Mouse (Mus musculus) midbrain, embryonic 14.5 days (tissue): ENCODE data around the gene Arhgef28. TPM values are rescaled to one million over a fixed set of nuclear protein-coding genes. Genes with fewer than 3 reads are reported as not detected.

Experiments
- ATAC-seq: fragments of 200-750 bp; cut with Nextera tagmentation; 2 replicates; pipeline ENCODE4 v1.8.0; 2017; ENCODE audit warnings: moderate number of reproducible peaks, moderate library complexity; ENCODE audit not compliant: low FRiP score, low TSS enrichment
- DNase-seq: peaks from one replicate; pipeline ENCODE4 v3.0.0-alpha.2; 2015
- H3K27ac ChIP-seq: fragments of 300-500 bp; sonication (generic); replicated peaks from 2 replicates; pipeline ENCODE4 v1.5.1; 2014; ENCODE audit warnings: mild to moderate bottlenecking, low read depth, low read length, moderate library complexity
- H3K27me3 ChIP-seq: fragments of 300-500 bp; sonication (generic); 2 replicates; pipeline ENCODE4 v1.6.1; 2014; ENCODE audit warnings: low read length, control low read depth, mixed read lengths; ENCODE audit not compliant: control insufficient read depth, insufficient read depth
- H3K36me3 ChIP-seq: fragments of 300-500 bp; sonication (generic); 2 replicates; pipeline ENCODE4 v1.6.1; 2014; ENCODE audit warnings: low read length, control low read depth; ENCODE audit not compliant: control insufficient read depth, insufficient read depth
- H3K4me1 ChIP-seq: fragments of 300-500 bp; sonication (generic); 2 replicates; pipeline ENCODE4 v1.6.1; 2014; ENCODE audit warnings: mild to moderate bottlenecking, antibody characterized with exemption, low read length, control low read depth; ENCODE audit not compliant: control insufficient read depth, insufficient read depth
- H3K4me2 ChIP-seq: fragments of 300-500 bp; sonication (generic); 2 replicates; pipeline ENCODE4 v1.6.1; 2014; ENCODE audit warnings: mild to moderate bottlenecking, low read length, moderate library complexity
- H3K4me3 ChIP-seq: fragments of 300-500 bp; sonication (generic); replicated peaks from 2 replicates; pipeline ENCODE4 v1.5.1; 2014; ENCODE audit warnings: low read depth, low read length
- H3K9ac ChIP-seq: fragments of 300-500 bp; sonication (generic); replicated peaks from 2 replicates; pipeline ENCODE4 v1.6.1; 2014; ENCODE audit warnings: mild to moderate bottlenecking, low read length, moderate library complexity
- H3K9me3 ChIP-seq: fragments of 300-500 bp; sonication (generic); 2 replicates; pipeline ENCODE4 v1.6.1; 2016; ENCODE audit warnings: low read length, control low read depth, mixed read lengths; ENCODE audit not compliant: control insufficient read depth
- WGBS: fragments of 180-500 bp; shearing (Covaris S2); extraction: QIAGEN DNeasy Blood & Tissue Kit; methylation state at CpG from one replicate; pipeline ENCODE4 v1.1.7; 2014; 5-methylcytosine and 5-hydroxymethylcytosine counted together
- polyA plus RNA-seq: library from polyadenylated mRNA; unstranded; fragments of >200 nt; fragmentation: Nextera tagmentation; extraction: Ambion mirVana; gene quantifications from 2 replicates; pipeline ENCODE4 v1.2.1, GENCODE M21; 2014

Gene Arhgef28
- polyA plus RNA-seq, 1 experiment from 2014 or later = 21.1 TPM

- ATAC-seq (no peak), DNase-seq (peak; percentile 46)
- no peak overlapping the region for H3K4me2 ChIP-seq
- H3K4me3 ChIP-seq = no peak overlapping the region
- 69% methylated on average over 15 of the region's 15 CpGs for WGBS
- H3K9me3 ChIP-seq = no peaks in the 10 kb centered on the region
- no peak overlapping the region for H3K27ac ChIP-seq
- H3K9ac ChIP-seq = no peak overlapping the region
- no peaks in the 10 kb centered on the region for H3K36me3 ChIP-seq
- H3K27me3 ChIP-seq = no peaks in the 10 kb centered on the region
- peaks cover 8% of the 10 kb centered on the region; the same call in 1 of the 2 replicates for H3K4me1 ChIP-seq
These were observed 266.6 kb downstream of the Arhgef28 start for GRCm38 (mm10) chr13:97939433-97940160.

GRCm38 (mm10) chr13:97938596-97939297 is 267.5 kb downstream of the Arhgef28 start:
- H3K4me3 ChIP-seq = no peak overlapping the region
- peak; percentile 96 for DNase-seq
- H3K4me1 ChIP-seq = peaks cover 8% of the 10 kb centered on the region; the same call in 1 of the 2 replicates
- H3K36me3 ChIP-seq = no peaks in the 10 kb centered on the region
- no peak; the same call in 1 of the 2 replicates for ATAC-seq
- 35% methylated on average over 18 of the region's 18 CpGs for WGBS
- H3K27ac ChIP-seq = no peak overlapping the region
- H3K27me3 ChIP-seq = no peaks in the 10 kb centered on the region
- no peaks in the 10 kb centered on the region for H3K9me3 ChIP-seq
- no peak overlapping the region for H3K4me2 ChIP-seq
- no peak overlapping the region for H3K9ac ChIP-seq

GRCm38 (mm10) chr13:97937919-97938318 is 268.3 kb downstream of the Arhgef28 start:
- H3K9me3 ChIP-seq = no peaks in the 10 kb centered on the region
- H3K4me3 ChIP-seq = no peak overlapping the region
- H3K4me2 ChIP-seq = no peak overlapping the region
- no peaks in the 10 kb centered on the region for H3K27me3 ChIP-seq
- no peaks in the 10 kb centered on the region for H3K36me3 ChIP-seq
- ATAC-seq (no peak), DNase-seq (peak; percentile 90)
- no peak overlapping the region for H3K27ac ChIP-seq
- H3K9ac ChIP-seq = no peak overlapping the region
- peaks cover 8% of the 10 kb centered on the region; the same call in 1 of the 2 replicates for H3K4me1 ChIP-seq
- 22% methylated on average over 7 of the region's 7 CpGs for WGBS

GRCm38 (mm10) chr13:97928135-97928497 is 278.1 kb downstream of the Arhgef28 start:
- no peak for DNase-seq
- no peak overlapping the region for H3K27ac ChIP-seq
- 66% methylated on average over 8 of the region's 8 CpGs for WGBS
- no peak overlapping the region for H3K4me3 ChIP-seq
- H3K4me2 ChIP-seq = no peak overlapping the region
- no peaks in the 10 kb centered on the region for H3K4me1 ChIP-seq
- H3K9me3 ChIP-seq = no peaks in the 10 kb centered on the region
- H3K27me3 ChIP-seq = no peaks in the 10 kb centered on the region
- ATAC-seq = no peak
- H3K9ac ChIP-seq = no peak overlapping the region
- no peaks in the 10 kb centered on the region for H3K36me3 ChIP-seq

- Histone ChIP-seq H3K36me3 (no peaks in the 10 kb centered on the region), H3K27me3 (no peaks in the 10 kb centered on the region), H3K4me2 (no peak overlapping the region), H3K27ac (no peak overlapping the region), H3K4me3 (no peak overlapping the region), H3K9ac (no peak overlapping the region), H3K9me3 (no peaks in the 10 kb centered on the region), H3K4me1 (no peaks in the 10 kb centered on the region)
- DNase-seq = peak; percentile 40
- ATAC-seq = no peak
- WGBS = 76% methylated on average over 14 of the region's 14 CpGs
These were observed 278.7 kb downstream of the Arhgef28 start for GRCm38 (mm10) chr13:97927376-97928134.

GRCm38 (mm10) chr13:97926371-97926770 is 279.9 kb downstream of the Arhgef28 start:
- no peak overlapping the region for H3K4me3 ChIP-seq
- H3K27ac ChIP-seq = no peak overlapping the region
- H3K27me3 ChIP-seq = no peaks in the 10 kb centered on the region
- no peak for DNase-seq
- no peak for ATAC-seq
- H3K4me1 ChIP-seq = no peaks in the 10 kb centered on the region
- H3K9ac ChIP-seq = no peak overlapping the region
- H3K9me3 ChIP-seq = no peaks in the 10 kb centered on the region
- 94% methylated on average over 10 of the region's 10 CpGs for WGBS
- H3K4me2 ChIP-seq = no peak overlapping the region
- no peaks in the 10 kb centered on the region for H3K36me3 ChIP-seq

- DNase-seq = no peak
- WGBS = 94% methylated on average over 5 of the region's 5 CpGs
These were observed 283.2 kb downstream of the Arhgef28 start for GRCm38 (mm10) chr13:97923009-97923408.

GRCm38 (mm10) chr13:97919590-97919989 is 286.6 kb downstream of the Arhgef28 start:
- DNase-seq = peak; percentile 45
- WGBS = 7% methylated on average over 8 of the region's 8 CpGs

More at GRCm38 (mm10) chr13:97923009-97923408, 283.2 kb downstream of the Arhgef28 start:
- H3K27ac ChIP-seq = no peak overlapping the region
- no peaks in the 10 kb centered on the region for H3K27me3 ChIP-seq
- no peak overlapping the region for H3K4me2 ChIP-seq
- no peaks in the 10 kb centered on the region for H3K36me3 ChIP-seq
- H3K9ac ChIP-seq = no peak overlapping the region
- H3K9me3 ChIP-seq = no peaks in the 10 kb centered on the region
- no peak for ATAC-seq
- no peaks in the 10 kb centered on the region for H3K4me1 ChIP-seq
- no peak overlapping the region for H3K4me3 ChIP-seq

More at GRCm38 (mm10) chr13:97919590-97919989, 286.6 kb downstream of the Arhgef28 start:
- H3K36me3 ChIP-seq = no peaks in the 10 kb centered on the region
- H3K4me1 ChIP-seq = no peaks in the 10 kb centered on the region
- no peak for ATAC-seq
- H3K27ac ChIP-seq = no peak overlapping the region
- no peaks in the 10 kb centered on the region for H3K27me3 ChIP-seq
- H3K9ac ChIP-seq = no peak overlapping the region
- H3K4me2 ChIP-seq = no peak overlapping the region
- H3K9me3 ChIP-seq = no peaks in the 10 kb centered on the region
- H3K4me3 ChIP-seq = no peak overlapping the region
